Mouse (Mus musculus) ES-Bruce4 (cell line): ENCODE measurements around the gene Iqcf1. TPM values are rescaled to one million over a fixed set of nuclear protein-coding genes. Genes with fewer than 3 reads are reported as not detected.

ENCODE experiments used
- H3K27ac ChIP-seq: 2 replicates; pipeline ENCODE4 v1.5.1; 2012; ENCODE audit warnings: low read length, inconsistent platforms; ENCODE audit not compliant: insufficient read depth
- H3K27me3 ChIP-seq: 2 replicates; pipeline ENCODE4 v1.6.1; 2012; ENCODE audit warnings: mild to moderate bottlenecking, low read length, inconsistent platforms; ENCODE audit not compliant: control insufficient read depth, poor library complexity, insufficient read depth, severe bottlenecking
- H3K36me3 ChIP-seq: 2 replicates; pipeline ENCODE4 v1.6.1; 2012; ENCODE audit warnings: inconsistent platforms, mild to moderate bottlenecking, low read length, moderate library complexity; ENCODE audit not compliant: control insufficient read depth, poor library complexity, insufficient read depth, severe bottlenecking
- H3K4me1 ChIP-seq: one replicate; pipeline ENCODE4 v1.8.1; 2011; ENCODE audit warnings: low read length; ENCODE audit not compliant: control insufficient read depth, insufficient read depth
- H3K4me3 ChIP-seq: 2 replicates; pipeline ENCODE4 v1.5.1; 2011; ENCODE audit warnings: low read depth, mild to moderate bottlenecking, low read length
- H3K9ac ChIP-seq: 2 replicates; pipeline ENCODE4 v1.6.1; 2012; ENCODE audit warnings: low read depth, mild to moderate bottlenecking, inconsistent platforms; ENCODE audit not compliant: poor library complexity, severe bottlenecking
- H3K9me3 ChIP-seq: replicated peaks from 2 replicates; pipeline ENCODE4 v1.6.1; 2012; ENCODE audit warnings: mild to moderate bottlenecking, low read length, inconsistent platforms; ENCODE audit not compliant: control insufficient read depth, poor library complexity, insufficient read depth, severe bottlenecking
- CTCF ChIP-seq: IDR thresholded peaks from one replicate; pipeline ENCODE4 v1.8.1; 2011; ENCODE audit warnings: low read depth, low read length
- EP300 ChIP-seq: IDR thresholded peaks from 2 replicates; pipeline ENCODE4 v1.6.1; 2011; ENCODE audit warnings: low read depth, low read length; ENCODE audit not compliant: insufficient read depth
- POLR2A ChIP-seq: IDR thresholded peaks from one replicate; pipeline ENCODE4 v1.8.1; 2011; ENCODE audit warnings: low read length; ENCODE audit not compliant: insufficient read depth
- polyA plus RNA-seq: library from polyadenylated mRNA; stranded (reverse); fragments of >200 nt; gene quantifications from 2 replicates; pipeline ENCODE4 v1.2.4, GENCODE M21; 2011; ENCODE audit warnings: low read depth; ENCODE audit not compliant: missing spikeins, insufficient read depth, insufficient read length

The Iqcf1 gene
- polyA plus RNA-seq, 1 experiment = not detected

- Histone ChIP-seq H3K4me1 (no peaks in the 10 kb centered on the region), H3K9me3 (no peaks in the 10 kb centered on the region), H3K27ac (no peak overlapping the region), H3K27me3 (no peaks in the 10 kb centered on the region), H3K36me3 (no peaks in the 10 kb centered on the region), H3K4me3 (no peak overlapping the region), H3K9ac (no peak overlapping the region)
- TF ChIP-seq EP300 (no peak), POLR2A (no peak), CTCF (peak; percentile 94)
These were observed 32.1 kb downstream of the Iqcf1 start for GRCm38 (mm10) chr9:106531833-106532232.

- no peaks in the 10 kb centered on the region for H3K27me3 ChIP-seq
- H3K36me3 ChIP-seq = no peaks in the 10 kb centered on the region
- no peaks in the 10 kb centered on the region for H3K4me1 ChIP-seq
- H3K9ac ChIP-seq = no peak overlapping the region
- no peak overlapping the region for H3K4me3 ChIP-seq
- TF ChIP-seq EP300 (0 out of 2 replicates have a peak, but pooled peaks have one; percentile 28), POLR2A (no peak)
- no peak overlapping the region for H3K27ac ChIP-seq
- no peaks in the 10 kb centered on the region for H3K9me3 ChIP-seq
These were observed 34.5 kb downstream of the Iqcf1 start for GRCm38 (mm10) chr9:106534296-106534695.

GRCm38 (mm10) chr9:106534975-106535374, 35.2 kb downstream of the Iqcf1 start:
- H3K4me1 ChIP-seq = no peaks in the 10 kb centered on the region
- H3K4me3 ChIP-seq = no peak overlapping the region
- no peak overlapping the region for H3K9ac ChIP-seq
- H3K27me3 ChIP-seq = no peaks in the 10 kb centered on the region
- H3K27ac ChIP-seq = no peak overlapping the region
- H3K36me3 ChIP-seq = no peaks in the 10 kb centered on the region
- TF ChIP-seq EP300 (no peak), POLR2A (no peak), CTCF (no peak)
- no peaks in the 10 kb centered on the region for H3K9me3 ChIP-seq

Other genes with a start within 250 kb of the Iqcf1 start
- gene Poc1a, start 218.9 kb upstream of the Iqcf1 start, polyA plus RNA-seq = 24.1 and 24.3 TPM in 2 replicates
- 22.4 and 22.6 TPM in 2 replicates for gene Dusp7, start 131.3 kb upstream of the Iqcf1 start, polyA plus RNA-seq
- 237 and 294 TPM in 2 replicates for gene Rpl29, start 70.5 kb upstream of the Iqcf1 start, polyA plus RNA-seq
- gene Acy1, start 61.6 kb upstream of the Iqcf1 start, polyA plus RNA-seq = 33.9 and 36.0 TPM in 2 replicates
- 6.7 and 7.5 TPM in 2 replicates for gene Abhd14b, start 52.5 kb upstream of the Iqcf1 start, polyA plus RNA-seq
- gene Abhd14a, start 52.3 kb upstream of the Iqcf1 start, polyA plus RNA-seq = 35.1 and 35.5 TPM in 2 replicates
- gene Pcbp4, start 46.7 kb upstream of the Iqcf1 start, polyA plus RNA-seq = 99.2 and 115 TPM in 2 replicates
- 0.30 and 0.44 TPM in 2 replicates for gene Gpr62, start 34.0 kb upstream of the Iqcf1 start, polyA plus RNA-seq
- 82.1 and 89.4 TPM in 2 replicates for gene Rrp9, start 24.0 kb upstream of the Iqcf1 start, polyA plus RNA-seq
- gene Parp3, start 23.0 kb upstream of the Iqcf1 start, polyA plus RNA-seq = 5.1 and 8.0 TPM in 2 replicates
- not detected in 2 replicates for gene Iqcf5, start 14.6 kb downstream of the Iqcf1 start, polyA plus RNA-seq
- not detected in 2 replicates for gene Iqcf3, start 61.7 kb downstream of the Iqcf1 start, polyA plus RNA-seq
- not detected in 2 replicates for gene Iqcf4, start 71.0 kb downstream of the Iqcf1 start, polyA plus RNA-seq
- gene Iqcf6, start 126.6 kb downstream of the Iqcf1 start, polyA plus RNA-seq = not detected in 2 replicates
- not detected in 2 replicates for gene Grm2, start 156.1 kb downstream of the Iqcf1 start, polyA plus RNA-seq
- gene Tex264, start 186.0 kb downstream of the Iqcf1 start, polyA plus RNA-seq = 30.8 and 38.7 TPM in 2 replicates